Mouse (Mus musculus) heart, adult 2 months (tissue): ENCODE measurements around the gene Arl8b.

Experiments used
- CTCF ChIP-seq: fragments of 200-600 bp; IDR thresholded peaks from 2 replicates; pipeline ENCODE4 v1.8.1; 2022; ENCODE audit warnings: antibody characterized with exemption, mild to moderate bottlenecking, moderate library complexity
- EP300 ChIP-seq: fragments of 200-500 bp; IDR thresholded peaks from 2 replicates; pipeline ENCODE4 v1.6.1; 2011; ENCODE audit warnings: low read depth, low read length, control low read depth; ENCODE audit not compliant: insufficient read depth

GRCm38 (mm10) chr6:108824816-108825545 is 42.1 kb downstream of the Arl8b start:
- TF ChIP-seq CTCF (no peak), EP300 (no peak)
